Mouse (Mus musculus): Measurements from ENCODE around the gene Mgrn1.

- TF ChIP-seq CTCF (conservative IDR thresholded peaks at IDR 0.05; ENCODE audit: low read length): no peak
- no peak for TF ChIP-seq NANOG (IDR thresholded peaks at IDR 0.05; ENCODE audit: borderline replicate concordance, low read length)
- no peak for TF ChIP-seq POU5F1 (IDR thresholded peaks at IDR 0.05; ENCODE audit: borderline replicate concordance, low read length)
Observed at GRCm38 (mm10) chr16:4877195-4877594, 8.9 kb upstream of the Mgrn1 start.
